Mouse (Mus musculus): ENCODE results near the gene Cdc37l1. TPM values are rescaled to one million over a fixed set of nuclear protein-coding genes. Genes with fewer than 3 reads are reported as not detected.

Cdc37l1 gene
- polyA plus RNA-seq, 1 experiment from 2014 or later = 43.9 TPM

DNA sequence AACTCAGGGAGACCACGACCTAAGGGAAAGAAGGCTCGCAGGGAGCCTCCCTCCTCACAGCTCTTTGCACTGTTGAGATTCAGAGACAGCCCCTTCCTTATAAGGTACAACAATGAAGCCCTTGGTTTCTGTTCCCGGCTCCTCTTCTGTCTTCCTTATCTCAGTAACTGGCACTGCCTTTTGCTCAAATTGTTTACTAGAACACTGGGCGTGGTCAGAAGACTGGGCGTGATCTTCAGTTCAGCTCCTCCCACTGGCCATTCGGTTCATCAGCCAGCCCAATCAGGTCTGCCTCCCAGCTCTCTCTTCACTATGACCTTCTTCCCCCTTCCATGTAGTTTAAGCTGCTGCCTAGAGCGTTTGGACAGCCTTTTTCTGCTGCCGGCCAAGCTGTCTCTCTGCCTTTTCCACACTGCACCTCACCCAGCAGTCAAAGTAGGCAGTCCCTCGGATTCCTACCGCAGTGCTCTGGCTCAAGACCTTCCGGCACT, 76.9 kb downstream of the Cdc37l1 start:
- Histone ChIP-seq H3K4me3 (ENCODE audit: low read depth, low read length) (no peak overlapping the region), H3K4me1 (ENCODE audit: control insufficient read depth, insufficient read depth, low read length) (no peaks in the 10 kb centered on the region), H3K36me3 (ENCODE audit: control insufficient read depth, insufficient read depth, low read length) (no peaks in the 10 kb centered on the region), H3K27me3 (ENCODE audit: control insufficient read depth, insufficient read depth, low read length) (no peaks in the 10 kb centered on the region), H3K27ac (replicated peaks; ENCODE audit: low read depth, low read length) (no peak overlapping the region), H3K9ac (ENCODE audit: low read length) (0 out of 2 replicates have a peak overlapping the region, but pooled peaks have one; percentile 13), H3K9me3 (ENCODE audit: control insufficient read depth, low read length) (no peaks in the 10 kb centered on the region), H3K4me2 (ENCODE audit: low read depth, severe bottlenecking) (peak overlapping the region; percentile 11; the same call in 1 of the 2 replicates)
- 18% methylated on average over 11 of the region's 11 CpGs for WGBS
- no peak for ATAC-seq (ENCODE audit: insufficient number of reproducible peaks, low FRiP score, low TSS enrichment, low read depth)
- DNase-seq (ENCODE audit: low spot score) = peak; percentile 51

DNA sequence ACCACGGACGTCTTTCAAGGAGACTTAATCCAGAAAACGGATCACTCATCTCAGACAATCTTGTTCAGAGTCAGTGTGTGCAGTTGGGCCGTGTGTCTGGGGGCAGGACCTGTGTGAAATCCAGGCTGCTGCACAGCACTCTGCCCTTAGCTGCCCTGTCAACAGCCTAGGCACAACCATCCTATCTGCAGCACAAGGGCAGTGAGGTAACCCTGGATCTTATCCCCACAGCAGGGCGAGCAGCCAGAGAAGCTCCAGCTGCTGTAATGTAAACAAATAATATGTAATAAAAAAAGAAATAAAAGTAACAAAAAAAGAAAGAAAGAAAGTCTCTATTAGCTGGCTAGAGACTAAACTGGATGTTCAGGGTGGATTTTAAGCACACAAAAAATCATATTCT, 79.0 kb downstream of the Cdc37l1 start:
- no peak overlapping the region for H3K4me2 ChIP-seq (ENCODE audit: low read depth, severe bottlenecking)
- H3K9ac ChIP-seq (ENCODE audit: low read length) = no peak overlapping the region
- H3K36me3 ChIP-seq (ENCODE audit: control insufficient read depth, insufficient read depth, low read length) = no peaks in the 10 kb centered on the region
- H3K4me1 ChIP-seq (ENCODE audit: control insufficient read depth, insufficient read depth, low read length) = no peaks in the 10 kb centered on the region
- no peak for ATAC-seq (ENCODE audit: insufficient number of reproducible peaks, low FRiP score, low TSS enrichment, low read depth)
- no peaks in the 10 kb centered on the region for H3K9me3 ChIP-seq (ENCODE audit: control insufficient read depth, low read length)
- no peaks in the 10 kb centered on the region for H3K27me3 ChIP-seq (ENCODE audit: control insufficient read depth, insufficient read depth, low read length)
- DNase-seq (ENCODE audit: low spot score) = no peak
- 68% methylated on average over 5 of the region's 5 CpGs for WGBS
- H3K4me3 ChIP-seq (ENCODE audit: low read depth, low read length) = no peak overlapping the region
- no peak overlapping the region for H3K27ac ChIP-seq (replicated peaks; ENCODE audit: low read depth, low read length)

DNA sequence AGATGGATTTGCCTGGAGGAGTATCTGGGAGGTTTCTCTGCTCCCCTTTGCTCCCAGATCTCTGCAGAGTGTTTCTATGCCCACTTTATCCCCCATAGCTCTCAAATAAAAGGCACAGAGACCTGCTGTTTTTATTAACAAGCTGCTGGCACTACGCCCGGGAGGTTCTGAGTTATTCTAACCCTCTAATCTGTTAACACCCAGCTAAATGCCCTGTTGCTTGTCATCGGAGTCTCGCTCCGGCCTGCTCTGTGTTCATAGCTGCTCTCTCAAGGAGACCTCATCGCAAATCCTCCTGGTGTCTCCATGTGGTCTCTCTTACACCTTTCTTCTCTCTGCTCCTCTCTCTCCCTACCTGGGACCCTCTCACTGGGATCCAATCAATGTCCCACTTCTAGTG, 84.7 kb downstream of the Cdc37l1 start:
- WGBS = 62% methylated on average over 6 of the region's 6 CpGs
- H3K4me1 ChIP-seq (ENCODE audit: control insufficient read depth, insufficient read depth, low read length) = no peaks in the 10 kb centered on the region
- H3K27ac ChIP-seq (replicated peaks; ENCODE audit: low read depth, low read length) = no peak overlapping the region
- H3K4me2 ChIP-seq (ENCODE audit: low read depth, severe bottlenecking) = no peak overlapping the region
- H3K9me3 ChIP-seq (ENCODE audit: control insufficient read depth, low read length) = no peaks in the 10 kb centered on the region
- no peak overlapping the region for H3K4me3 ChIP-seq (ENCODE audit: low read depth, low read length)
- no peaks in the 10 kb centered on the region for H3K27me3 ChIP-seq (ENCODE audit: control insufficient read depth, insufficient read depth, low read length)
- DNase-seq (ENCODE audit: low spot score) (no peak), ATAC-seq (ENCODE audit: insufficient number of reproducible peaks, low FRiP score, low TSS enrichment, low read depth) (no peak)
- H3K9ac ChIP-seq (ENCODE audit: low read length) = no peak overlapping the region
- no peaks in the 10 kb centered on the region for H3K36me3 ChIP-seq (ENCODE audit: control insufficient read depth, insufficient read depth, low read length)

Other genes starting within 250 kb of the Cdc37l1 start
- 0.31 and 0.36 TPM in 2 replicates for gene Slc1a1, start 155.3 kb upstream of the Cdc37l1 start, polyA plus RNA-seq (2014; fragmentation: Nextera tagmentation; extraction: Ambion mirVana)
- 5.2 and 7.3 TPM in 2 replicates for gene Plpp6, start 26.4 kb upstream of the Cdc37l1 start, polyA plus RNA-seq (2014; fragmentation: Nextera tagmentation; extraction: Ambion mirVana)
- 0.11 and 0.37 TPM in 2 replicates for gene 4430402I18Rik, start 22.6 kb upstream of the Cdc37l1 start, polyA plus RNA-seq (2014; fragmentation: Nextera tagmentation; extraction: Ambion mirVana)
- gene Ak3, start 57.6 kb downstream of the Cdc37l1 start, polyA plus RNA-seq (2014; fragmentation: Nextera tagmentation; extraction: Ambion mirVana) = 87.3 and 87.8 TPM in 2 replicates
- 68.3 and 73.4 TPM in 2 replicates for gene Rcl1, start 111.0 kb downstream of the Cdc37l1 start, polyA plus RNA-seq (2014; fragmentation: Nextera tagmentation; extraction: Ambion mirVana)

All from limb, embryonic 11.5 days (tissue).